ENCODE assay signal across 8 mouse cellular contexts in the genomic region with DNA sequence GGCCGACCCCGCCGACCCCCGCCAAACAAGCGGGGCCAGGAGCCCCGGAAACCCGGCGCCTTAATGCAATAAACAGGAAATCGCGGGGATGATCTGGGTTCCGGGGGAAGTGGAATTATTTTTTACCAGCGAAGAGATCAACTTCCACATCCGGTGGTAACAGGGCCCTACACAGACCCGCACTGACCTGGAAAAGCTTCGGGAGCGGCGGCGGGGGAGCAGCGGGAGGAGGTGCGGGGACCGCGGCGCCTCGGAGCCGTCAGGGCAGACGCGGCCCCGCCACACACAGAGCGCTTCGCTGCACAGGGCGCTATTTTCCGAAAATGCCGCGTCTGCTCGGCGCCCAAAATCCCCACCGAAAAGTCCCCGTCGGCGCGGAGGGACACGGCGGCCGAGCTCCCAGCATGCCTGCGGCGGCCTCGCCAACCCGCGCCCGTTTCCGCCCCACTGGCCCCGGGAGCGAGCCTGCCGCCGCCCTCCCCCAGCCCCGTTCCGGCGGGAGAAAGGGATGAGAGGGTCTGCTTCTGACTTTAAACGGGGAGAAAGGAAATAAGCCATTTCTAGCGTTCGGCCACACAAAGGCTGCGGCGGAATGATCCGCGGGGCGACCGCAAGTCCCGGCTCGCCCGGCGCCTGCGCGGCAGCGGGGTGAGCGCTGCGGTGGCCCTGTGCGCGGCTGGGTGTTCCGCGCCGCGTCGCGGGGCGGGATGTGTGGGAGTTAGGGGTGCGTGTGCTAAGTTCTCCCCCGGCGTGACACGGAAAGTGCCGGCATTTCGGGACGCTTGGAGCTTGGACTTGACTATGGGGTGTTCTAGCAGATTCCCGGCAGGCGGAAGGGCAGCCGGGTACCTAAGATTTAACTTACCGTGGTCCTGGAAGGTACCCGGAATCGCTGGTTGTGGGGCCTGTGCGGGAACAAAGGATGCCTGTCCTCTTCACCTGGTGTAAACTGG. TPM values are rescaled to one million over a fixed set of nuclear protein-coding genes. Genes with fewer than 3 reads are reported as not detected.
DNase-seq lines count a peak whose midpoint lies in the region; ATAC-seq lines count a peak whose summit lies in the region.

No protein-coding gene starts in this region.

- peaks cover 18% of the 10 kb centered on the region for H3K4me1 ChIP-seq in intestine, embryonic 14.5 days (replicated peaks; ENCODE audit: control insufficient read depth, insufficient read depth, low read length)

- DNase-seq in adrenal gland, adult 18-20 months (ENCODE audit: low spot score in 2 of 2), result peak; percentile 86 to 87
- peak; percentile 92 for DNase-seq in embryo, embryonic 10.5 days (ENCODE audit: low spot score)
- DNase-seq in gastrocnemius, postnatal 14 days, result peak; percentile 87
- DNase-seq in intestine, embryonic 14.5 days (ENCODE audit: low spot score), result peak; percentile 96
- DNase-seq in left cerebral cortex, postnatal 10 days (ENCODE audit: extremely low spot score in 1 of 2, low spot score in 2 of 2), result peak; percentile 82 to 93
- DNase-seq in right cerebral cortex, postnatal 10 days (ENCODE audit: low spot score in 2 of 2), result peak; percentile 90 to 91
- DNase-seq in urinary bladder, postnatal 14 days (ENCODE audit: low spot score), result peak; percentile 85

- peak overlapping the region; percentile 82 for H3K4me2 ChIP-seq in intestine, embryonic 14.5 days (ENCODE audit: low read length)

- no peaks in the 10 kb centered on the region for H3K27me3 ChIP-seq in intestine, embryonic 14.5 days (replicated peaks; ENCODE audit: control insufficient read depth, insufficient read depth, low read length)

- H3K4me3 ChIP-seq in intestine, embryonic 14.5 days (ENCODE audit: low read depth, low read length), result peak overlapping the region; percentile 96

- intact Hi-C loops in gastrocnemius, postnatal 14 days (cut with DNase I; ENCODE audit: low total_unique reads), result no loop called here
- intact Hi-C loops in left cerebral cortex, postnatal 10 days (cut with DNase I), result no loop called here

- peak; percentile 91 for ATAC-seq in intestine, embryonic 14.5 days (replicated peaks; ENCODE audit: low FRiP score, low TSS enrichment, low read depth)
- peak; percentile 68 for ATAC-seq in megakaryocyte progenitor cell, adult 5-6 weeks (replicated peaks; ENCODE audit: poor library complexity)

- peak overlapping the region; percentile 100 for H3K27ac ChIP-seq in intestine, embryonic 14.5 days (ENCODE audit: low read depth)

- H3K36me3 ChIP-seq in intestine, embryonic 14.5 days (ENCODE audit: control insufficient read depth, insufficient read depth, low read length), result peaks cover 5% of the 10 kb centered on the region; the same call in 1 of the 2 replicates

- H3K9me3 ChIP-seq in intestine, embryonic 14.5 days (ENCODE audit: control insufficient read depth, low read length), result peaks cover 2% of the 10 kb centered on the region

- peak overlapping the region; percentile 98 for H3K9ac ChIP-seq in intestine, embryonic 14.5 days (ENCODE audit: low read length)

- under 1% methylated on average over 99 of the region's 99 CpGs for WGBS in intestine, embryonic 14.5 days

RNA-seq across cellular contexts. Expression of gene Gabpb1, which starts 0.7 kb away (rescaled TPM):
- total RNA-seq in adrenal gland, adult 18-20 months (2021), result 10 to 100 TPM; 12.9 to 23.8 TPM
- total RNA-seq in gastrocnemius, postnatal 14 days (2021), result 1 to 10 TPM; 7.4 to 8.8 TPM
- 46.5 and 47.2 TPM in 2 replicates for polyA plus RNA-seq in intestine, embryonic 14.5 days (2014; fragmentation: Nextera tagmentation; extraction: Ambion mirVana)
- total RNA-seq in left cerebral cortex, postnatal 10 days (2021), result 10 to 100 TPM; 21.2 to 22.5 TPM
- total RNA-seq in megakaryocyte progenitor cell, adult 5-6 weeks (2015), result 47.8 and 57.2 TPM in 2 replicates
- 26.8 and 40.8 TPM in 2 replicates for total RNA-seq in megakaryocyte progenitor cell, adult 5-6 weeks (2017)

RNA-seq across cellular contexts. Expression of gene Usp8, which starts 31.7 kb away (rescaled TPM):
- total RNA-seq in adrenal gland, adult 18-20 months (2021), result 10 to 100 TPM; 67.4 to 77.4 TPM
- total RNA-seq in gastrocnemius, postnatal 14 days (2021), result 10 to 100 TPM; 16.2 to 18.0 TPM
- 36.9 and 42.0 TPM in 2 replicates for polyA plus RNA-seq in intestine, embryonic 14.5 days (2014; fragmentation: Nextera tagmentation; extraction: Ambion mirVana)
- total RNA-seq in left cerebral cortex, postnatal 10 days (2021), result 10 to 100 TPM; 30.7 to 35.8 TPM
- total RNA-seq in megakaryocyte progenitor cell, adult 5-6 weeks (2015), result 48.5 and 52.0 TPM in 2 replicates
- 52.0 and 62.6 TPM in 2 replicates for total RNA-seq in megakaryocyte progenitor cell, adult 5-6 weeks (2017)

RNA-seq across cellular contexts. Expression of gene Hdc, which starts 56.3 kb away (rescaled TPM):
- total RNA-seq in adrenal gland, adult 18-20 months (2021), result 10 to 100 TPM; 11.0 to 51.9 TPM
- total RNA-seq in gastrocnemius, postnatal 14 days (2021), result 1 to 10 TPM in 1 of 2 experiments, under 1 TPM in 1; 0.37 to 1.5 TPM
- polyA plus RNA-seq in intestine, embryonic 14.5 days (2014; fragmentation: Nextera tagmentation; extraction: Ambion mirVana), result 1.2 and 1.6 TPM in 2 replicates
- under 1 TPM; 0.41 to 0.54 TPM for total RNA-seq in left cerebral cortex, postnatal 10 days (2021)
- 51.3 and 54.1 TPM in 2 replicates for total RNA-seq in megakaryocyte progenitor cell, adult 5-6 weeks (2015)
- 90.2 and 102 TPM in 2 replicates for total RNA-seq in megakaryocyte progenitor cell, adult 5-6 weeks (2017)

Comparison
In these comparisons a context has a peak if more than half of its experiments do, and no peak if none do; other contexts are left out.
1. Peak in every context shown above with its lines: DNase-seq, ATAC-seq, H3K4me3 ChIP-seq and H3K27ac ChIP-seq.
2. RNA of gene Hdc, which starts 56.3 kb away (total RNA-seq): 51.3 to 102 TPM in megakaryocyte progenitor cell, adult 5-6 weeks and 11.0 to 51.9 TPM in adrenal gland, adult 18-20 months; 0.37 to 1.5 TPM in gastrocnemius, postnatal 14 days and 0.41 to 0.54 TPM in left cerebral cortex, postnatal 10 days; every median in the first group is over 4 times any median in the second.